Mouse (Mus musculus): ENCODE measurements at regions not wholly inside any gene's neighbourhood (a gene's known extent, or its start where the extent isn't known, plus 50 kb on each side); places are given as distances from the start of the nearest gene placed in this dataset.

DNA sequence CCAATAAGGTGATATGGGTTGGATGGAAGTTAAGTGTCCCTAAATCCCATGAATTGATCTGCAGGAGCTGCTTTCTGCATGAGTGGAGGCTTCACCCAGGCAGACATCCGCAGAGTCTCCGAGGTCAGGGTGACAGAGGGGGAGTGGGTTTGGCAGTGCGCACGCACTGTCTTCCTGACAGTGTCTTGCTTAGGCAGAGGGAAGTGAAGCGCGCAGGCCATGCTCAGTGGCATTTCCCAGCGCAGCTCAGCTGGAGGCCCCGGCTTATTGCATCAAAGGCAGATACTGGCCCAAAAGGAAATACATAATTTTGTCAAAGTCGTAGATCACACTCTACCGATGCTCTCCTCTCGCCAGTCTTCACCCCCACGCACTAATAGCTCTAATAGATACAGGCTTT lies 252.7 kb upstream of the Dnajc24 start:
- WGBS, result 81% methylated on average over 12 of the region's 12 CpGs
- H3K27ac ChIP-seq (ENCODE audit: insufficient read depth, low read depth, low read length), result no peak overlapping the region
- TF ChIP-seq POLR2A (IDR thresholded peaks at IDR 0.05; ENCODE audit: low read depth, low read length), result no peak
- TF ChIP-seq CTCF (IDR thresholded peaks at IDR 0.05; ENCODE audit: extremely low read depth, insufficient read length, insufficient replicate concordance, low read depth, low read length), result no peak
- H3K27me3 ChIP-seq (ENCODE audit: control insufficient read depth, insufficient read depth, low read length), result no peaks in the 10 kb centered on the region
- no peak overlapping the region for H3K4me3 ChIP-seq (ENCODE audit: low read depth, low read length)
- H3K4me1 ChIP-seq (ENCODE audit: control insufficient read depth, insufficient read depth, insufficient read length, low read length), result no peaks in the 10 kb centered on the region
- H3K36me3 ChIP-seq (ENCODE audit: control insufficient read depth, insufficient read depth, low read length), result no peaks in the 10 kb centered on the region

DNA sequence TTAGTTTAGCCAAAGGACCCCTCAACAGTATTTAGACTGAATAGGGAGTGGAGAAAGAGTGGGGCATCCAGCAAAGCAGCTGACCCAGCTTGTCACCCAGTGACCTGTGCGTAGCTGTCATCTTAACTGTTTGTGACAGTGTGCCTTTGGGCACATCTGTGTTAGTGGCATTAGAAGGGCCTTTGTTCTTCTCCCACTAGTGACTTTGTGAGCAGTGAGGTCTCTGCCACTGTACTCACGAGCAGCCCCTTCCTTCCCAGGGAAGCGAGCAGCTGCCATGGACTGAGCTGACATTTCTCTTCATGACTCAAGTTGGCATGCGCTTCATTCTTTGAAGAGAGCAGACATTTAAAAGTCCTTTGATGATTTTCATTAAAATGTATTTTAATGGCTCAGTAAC lies 231.0 kb upstream of the Dnajc24 start:
- no peak for TF ChIP-seq POLR2A (IDR thresholded peaks at IDR 0.05; ENCODE audit: low read depth, low read length)
- no peak for TF ChIP-seq CTCF (IDR thresholded peaks at IDR 0.05; ENCODE audit: extremely low read depth, insufficient read length, insufficient replicate concordance, low read depth, low read length)
- no peaks in the 10 kb centered on the region for H3K4me1 ChIP-seq (ENCODE audit: control insufficient read depth, insufficient read depth, insufficient read length, low read length)
- no peak overlapping the region for H3K4me3 ChIP-seq (ENCODE audit: low read depth, low read length)
- no peak overlapping the region for H3K27ac ChIP-seq (ENCODE audit: insufficient read depth, low read depth, low read length)
- H3K36me3 ChIP-seq (ENCODE audit: control insufficient read depth, insufficient read depth, low read length), result no peaks in the 10 kb centered on the region
- no peaks in the 10 kb centered on the region for H3K27me3 ChIP-seq (ENCODE audit: control insufficient read depth, insufficient read depth, low read length)
- WGBS, result 72% methylated on average over 4 of the region's 4 CpGs

DNA sequence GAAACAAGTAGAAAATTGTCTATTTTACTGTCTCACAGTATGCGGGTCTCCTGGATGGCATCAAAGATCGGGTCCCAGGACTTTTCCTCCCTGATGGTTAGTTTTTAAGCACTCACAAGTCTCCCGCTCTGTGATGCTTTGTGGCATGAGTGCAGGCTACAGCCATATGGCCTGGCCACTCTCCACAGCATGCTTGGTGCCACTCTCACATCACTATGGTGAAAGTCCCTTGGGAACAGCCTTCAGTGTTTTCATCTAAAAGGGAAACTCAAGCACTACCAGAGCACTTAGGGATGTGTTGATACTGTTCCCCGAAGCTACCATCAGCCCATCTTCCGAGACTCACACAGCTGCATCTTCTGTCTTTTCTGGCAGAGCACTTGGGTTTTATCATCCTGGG lies 227.8 kb upstream of the Dnajc24 start:
- WGBS, result 82% methylated on average over 5 of the region's 5 CpGs
- Histone ChIP-seq H3K4me3 (ENCODE audit: low read depth, low read length) (no peak overlapping the region), H3K4me1 (ENCODE audit: control insufficient read depth, insufficient read depth, insufficient read length, low read length) (no peaks in the 10 kb centered on the region), H3K27ac (ENCODE audit: insufficient read depth, low read depth, low read length) (no peak overlapping the region), H3K36me3 (ENCODE audit: control insufficient read depth, insufficient read depth, low read length) (no peaks in the 10 kb centered on the region), H3K27me3 (ENCODE audit: control insufficient read depth, insufficient read depth, low read length) (no peaks in the 10 kb centered on the region)
- no peak for TF ChIP-seq POLR2A (IDR thresholded peaks at IDR 0.05; ENCODE audit: low read depth, low read length)
- no peak for TF ChIP-seq CTCF (IDR thresholded peaks at IDR 0.05; ENCODE audit: extremely low read depth, insufficient read length, insufficient replicate concordance, low read depth, low read length)

DNA sequence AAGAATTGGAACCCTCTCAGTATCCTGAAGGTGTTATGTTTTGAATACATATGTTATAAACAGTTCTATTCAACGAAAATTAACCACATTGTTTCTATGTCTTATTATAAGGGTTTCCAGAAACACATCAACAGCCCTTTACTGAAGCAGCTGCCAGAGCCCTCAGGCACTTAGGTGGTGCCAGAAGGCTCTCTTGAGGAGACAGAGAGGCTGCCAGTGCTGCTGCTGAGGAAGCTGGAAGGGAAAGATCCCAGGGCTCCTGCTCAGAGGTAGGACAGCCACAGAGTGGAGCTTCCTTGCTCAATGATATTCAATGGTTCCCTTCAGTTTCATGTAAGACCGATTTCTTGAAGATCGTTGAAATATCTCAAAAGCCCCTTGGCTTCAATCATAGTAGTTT lies 226.7 kb upstream of the Dnajc24 start:
- 69% methylated on average over 3 of the region's 3 CpGs for WGBS
- TF ChIP-seq CTCF (IDR thresholded peaks at IDR 0.05; ENCODE audit: extremely low read depth, insufficient read length, insufficient replicate concordance, low read depth, low read length) (no peak), POLR2A (IDR thresholded peaks at IDR 0.05; ENCODE audit: low read depth, low read length) (no peak)
- Histone ChIP-seq H3K4me3 (ENCODE audit: low read depth, low read length) (no peak overlapping the region), H3K4me1 (ENCODE audit: control insufficient read depth, insufficient read depth, insufficient read length, low read length) (no peaks in the 10 kb centered on the region), H3K27me3 (ENCODE audit: control insufficient read depth, insufficient read depth, low read length) (no peaks in the 10 kb centered on the region), H3K27ac (ENCODE audit: insufficient read depth, low read depth, low read length) (no peak overlapping the region), H3K36me3 (ENCODE audit: control insufficient read depth, insufficient read depth, low read length) (no peaks in the 10 kb centered on the region)

DNA sequence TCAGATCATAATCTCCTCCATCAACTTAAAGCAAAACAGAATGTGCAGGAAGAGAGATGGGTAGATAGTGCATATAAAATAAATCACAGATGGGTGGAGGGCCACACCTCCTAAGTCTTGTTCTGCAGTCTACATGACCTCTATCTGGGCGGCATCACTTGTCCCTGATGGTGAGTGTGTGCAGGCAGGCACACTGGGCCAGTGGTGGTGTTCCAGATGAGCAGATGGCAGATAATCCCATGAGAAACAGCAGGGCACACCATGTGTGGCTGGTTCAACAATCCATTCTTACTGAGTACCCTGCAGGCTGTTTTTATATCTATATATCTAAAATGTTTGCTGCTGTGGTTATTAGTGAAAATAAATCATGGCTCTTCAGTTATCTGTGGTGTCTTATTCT lies 224.9 kb upstream of the Dnajc24 start:
- H3K4me1 ChIP-seq (ENCODE audit: control insufficient read depth, insufficient read depth, insufficient read length, low read length), result no peaks in the 10 kb centered on the region
- 48% methylated on average over 1 of the region's 1 CpGs for WGBS
- H3K27ac ChIP-seq (ENCODE audit: insufficient read depth, low read depth, low read length), result no peak overlapping the region
- no peaks in the 10 kb centered on the region for H3K36me3 ChIP-seq (ENCODE audit: control insufficient read depth, insufficient read depth, low read length)
- H3K4me3 ChIP-seq (ENCODE audit: low read depth, low read length), result no peak overlapping the region
- H3K27me3 ChIP-seq (ENCODE audit: control insufficient read depth, insufficient read depth, low read length), result no peaks in the 10 kb centered on the region
- TF ChIP-seq POLR2A (IDR thresholded peaks at IDR 0.05; ENCODE audit: low read depth, low read length), result no peak
- TF ChIP-seq CTCF (IDR thresholded peaks at IDR 0.05; ENCODE audit: extremely low read depth, insufficient read length, insufficient replicate concordance, low read depth, low read length), result no peak

DNA sequence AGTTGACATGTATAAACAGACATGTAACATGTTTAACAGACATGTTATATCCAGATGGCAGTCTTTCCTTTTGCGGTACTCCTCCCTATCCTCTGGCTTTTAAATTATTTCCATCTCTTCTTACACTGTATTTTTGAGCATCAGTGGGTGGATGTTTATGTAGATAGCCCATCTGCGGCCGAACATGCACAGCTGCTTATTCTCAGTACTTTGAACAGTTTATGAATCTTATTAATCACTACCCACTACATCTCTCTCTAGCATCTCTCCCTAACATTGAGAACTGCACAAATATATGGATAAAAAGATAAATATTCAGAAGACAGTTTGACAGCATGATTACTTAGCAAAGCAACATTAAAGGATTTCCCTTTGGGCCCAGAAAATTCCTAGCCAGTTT lies 212.8 kb upstream of the Dnajc24 start:
- H3K4me3 ChIP-seq (ENCODE audit: low read depth, low read length), result no peak overlapping the region
- 83% methylated on average over 3 of the region's 3 CpGs for WGBS
- TF ChIP-seq CTCF (IDR thresholded peaks at IDR 0.05; ENCODE audit: extremely low read depth, insufficient read length, insufficient replicate concordance, low read depth, low read length), result no peak
- no peak for TF ChIP-seq POLR2A (IDR thresholded peaks at IDR 0.05; ENCODE audit: low read depth, low read length)
- H3K36me3 ChIP-seq (ENCODE audit: control insufficient read depth, insufficient read depth, low read length), result no peaks in the 10 kb centered on the region
- H3K27me3 ChIP-seq (ENCODE audit: control insufficient read depth, insufficient read depth, low read length), result no peaks in the 10 kb centered on the region
- no peaks in the 10 kb centered on the region for H3K4me1 ChIP-seq (ENCODE audit: control insufficient read depth, insufficient read depth, insufficient read length, low read length)
- no peak overlapping the region for H3K27ac ChIP-seq (ENCODE audit: insufficient read depth, low read depth, low read length)

DNA sequence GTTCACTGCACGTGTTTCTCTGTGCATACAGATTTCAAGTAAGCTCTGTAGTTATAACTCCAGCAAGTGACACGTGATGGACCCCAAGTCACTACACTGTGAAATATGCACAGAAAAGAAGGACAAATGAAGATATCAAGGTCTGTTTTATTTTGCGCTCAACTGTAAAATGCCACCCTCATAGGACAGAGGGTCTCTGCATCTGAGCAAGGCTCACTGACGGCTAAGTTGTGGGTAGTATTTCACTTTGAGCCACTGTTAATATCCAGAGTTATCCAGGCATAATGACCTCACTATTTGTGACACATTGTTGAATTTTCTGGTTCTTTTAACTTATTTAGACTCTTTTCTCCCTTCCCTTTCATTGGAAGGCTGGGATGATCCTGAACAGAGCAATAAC lies 210.4 kb upstream of the Dnajc24 start:
- 77% methylated on average over 4 of the region's 4 CpGs for WGBS
- no peak for TF ChIP-seq POLR2A (IDR thresholded peaks at IDR 0.05; ENCODE audit: low read depth, low read length)
- no peak for TF ChIP-seq CTCF (IDR thresholded peaks at IDR 0.05; ENCODE audit: extremely low read depth, insufficient read length, insufficient replicate concordance, low read depth, low read length)
- Histone ChIP-seq H3K36me3 (ENCODE audit: control insufficient read depth, insufficient read depth, low read length) (no peaks in the 10 kb centered on the region), H3K27me3 (ENCODE audit: control insufficient read depth, insufficient read depth, low read length) (no peaks in the 10 kb centered on the region), H3K4me1 (ENCODE audit: control insufficient read depth, insufficient read depth, insufficient read length, low read length) (no peaks in the 10 kb centered on the region), H3K27ac (ENCODE audit: insufficient read depth, low read depth, low read length) (no peak overlapping the region), H3K4me3 (ENCODE audit: low read depth, low read length) (no peak overlapping the region)

DNA sequence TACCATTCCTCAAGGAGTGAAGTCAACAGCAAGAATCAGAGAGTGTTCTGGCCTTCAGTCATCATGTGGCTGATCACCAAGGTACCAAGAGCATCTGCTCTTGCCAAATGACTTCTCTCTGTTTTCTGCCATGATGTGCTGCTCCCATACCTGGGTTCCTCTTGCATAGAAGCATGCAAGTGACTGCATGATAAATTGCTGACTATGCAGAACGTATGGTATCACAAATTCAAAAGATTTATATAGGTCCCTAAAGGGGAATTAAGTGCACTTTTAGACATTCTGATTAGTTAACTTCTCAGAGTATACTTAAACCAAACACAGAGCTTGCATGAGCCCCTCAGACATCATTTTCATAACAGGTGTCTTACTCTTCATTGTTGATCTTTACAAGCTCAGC lies 207.4 kb upstream of the Dnajc24 start:
- H3K27me3 ChIP-seq (ENCODE audit: control insufficient read depth, insufficient read depth, low read length), result no peaks in the 10 kb centered on the region
- no peak for TF ChIP-seq POLR2A (IDR thresholded peaks at IDR 0.05; ENCODE audit: low read depth, low read length)
- TF ChIP-seq CTCF (IDR thresholded peaks at IDR 0.05; ENCODE audit: extremely low read depth, insufficient read length, insufficient replicate concordance, low read depth, low read length), result no peak
- H3K27ac ChIP-seq (ENCODE audit: insufficient read depth, low read depth, low read length), result no peak overlapping the region
- 56% methylated on average over 1 of the region's 1 CpGs for WGBS
- H3K4me1 ChIP-seq (ENCODE audit: control insufficient read depth, insufficient read depth, insufficient read length, low read length), result no peaks in the 10 kb centered on the region
- H3K4me3 ChIP-seq (ENCODE audit: low read depth, low read length), result no peak overlapping the region
- H3K36me3 ChIP-seq (ENCODE audit: control insufficient read depth, insufficient read depth, low read length), result no peaks in the 10 kb centered on the region
